Mouse (Mus musculus): ENCODE measurements around the gene Exosc2. TPM values are rescaled to one million over a fixed set of nuclear protein-coding genes. Genes with fewer than 3 reads are reported as not detected.
A peak's percentile ranks its signal among the peaks of the same experiment; 100 is the strongest.

The Exosc2 gene
- 8.3 and 9.2 TPM in 2 replicates for polyA plus RNA-seq (2012; ENCODE audit: insufficient read depth, insufficient read length, missing spikeins)

- Histone ChIP-seq H3K4me1 (ENCODE audit: control insufficient read depth, insufficient read depth, insufficient read length, low read length) (no peaks in the 10 kb centered on the region), H3K4me3 (ENCODE audit: insufficient read depth, low read depth, low read length) (peak within 1 kb of the TSS; percentile 81), H3K27ac (replicated peaks; ENCODE audit: low read depth, low read length) (no peak within 1 kb of the TSS)
Measured at GRCm38 (mm10) chr2:31670551-31671035, at the start of gene Exosc2. Exosc2 (plus strand) TSS chr2:31670715.

GRCm38 (mm10) chr2:31633531-31633930 is 37.0 kb upstream of the Exosc2 start:
- Histone ChIP-seq H3K4me3 (ENCODE audit: insufficient read depth, low read depth, low read length) (no peak overlapping the region), H3K4me1 (ENCODE audit: control insufficient read depth, insufficient read depth, insufficient read length, low read length) (no peaks in the 10 kb centered on the region), H3K27ac (replicated peaks; ENCODE audit: low read depth, low read length) (no peak overlapping the region)

GRCm38 (mm10) chr2:31635281-31636137 is 35.0 kb upstream of the Exosc2 start:
- Histone ChIP-seq H3K4me1 (ENCODE audit: control insufficient read depth, insufficient read depth, insufficient read length, low read length) (no peaks in the 10 kb centered on the region), H3K27ac (replicated peaks; ENCODE audit: low read depth, low read length) (no peak overlapping the region), H3K4me3 (ENCODE audit: insufficient read depth, low read depth, low read length) (no peak overlapping the region)

- no peak overlapping the region for H3K4me3 ChIP-seq (ENCODE audit: insufficient read depth, low read depth, low read length)
- H3K27ac ChIP-seq (replicated peaks; ENCODE audit: low read depth, low read length), result no peak overlapping the region
- no peaks in the 10 kb centered on the region; the same call in 1 of the 2 replicates for H3K4me1 ChIP-seq (ENCODE audit: control insufficient read depth, insufficient read depth, insufficient read length, low read length)
Measured at GRCm38 (mm10) chr2:31636138-31636741, 34.3 kb upstream of the Exosc2 start.

GRCm38 (mm10) chr2:31636742-31637141 is 33.8 kb upstream of the Exosc2 start:
- Histone ChIP-seq H3K4me1 (ENCODE audit: control insufficient read depth, insufficient read depth, insufficient read length, low read length) (no peaks in the 10 kb centered on the region; the same call in 1 of the 2 replicates), H3K27ac (replicated peaks; ENCODE audit: low read depth, low read length) (no peak overlapping the region), H3K4me3 (ENCODE audit: insufficient read depth, low read depth, low read length) (no peak overlapping the region)

- no peak overlapping the region for H3K4me3 ChIP-seq (ENCODE audit: insufficient read depth, low read depth, low read length)
Measured at GRCm38 (mm10) chr2:31637311-31637710, 33.2 kb upstream of the Exosc2 start.

GRCm38 (mm10) chr2:31637807-31638206 is 32.7 kb upstream of the Exosc2 start:
- Histone ChIP-seq H3K4me1 (ENCODE audit: control insufficient read depth, insufficient read depth, insufficient read length, low read length) (no peaks in the 10 kb centered on the region; the same call in 1 of the 2 replicates), H3K27ac (replicated peaks; ENCODE audit: low read depth, low read length) (no peak overlapping the region), H3K4me3 (ENCODE audit: insufficient read depth, low read depth, low read length) (no peak overlapping the region)

More at GRCm38 (mm10) chr2:31637311-31637710, 33.2 kb upstream of the Exosc2 start:
- H3K4me1 ChIP-seq (ENCODE audit: control insufficient read depth, insufficient read depth, insufficient read length, low read length), result no peaks in the 10 kb centered on the region; the same call in 1 of the 2 replicates
- H3K27ac ChIP-seq (replicated peaks; ENCODE audit: low read depth, low read length), result no peak overlapping the region

- Histone ChIP-seq H3K4me3 (ENCODE audit: insufficient read depth, low read depth, low read length) (no peak overlapping the region), H3K4me1 (ENCODE audit: control insufficient read depth, insufficient read depth, insufficient read length, low read length) (no peaks in the 10 kb centered on the region; the same call in 1 of the 2 replicates), H3K27ac (replicated peaks; ENCODE audit: low read depth, low read length) (no peak overlapping the region)
Measured at GRCm38 (mm10) chr2:31638581-31639465, 31.7 kb upstream of the Exosc2 start.

GRCm38 (mm10) chr2:31639466-31639760 is 31.1 kb upstream of the Exosc2 start:
- H3K4me1 ChIP-seq (ENCODE audit: control insufficient read depth, insufficient read depth, insufficient read length, low read length), result no peaks in the 10 kb centered on the region; the same call in 1 of the 2 replicates
- no peak overlapping the region for H3K4me3 ChIP-seq (ENCODE audit: insufficient read depth, low read depth, low read length)
- H3K27ac ChIP-seq (replicated peaks; ENCODE audit: low read depth, low read length), result no peak overlapping the region

GRCm38 (mm10) chr2:31639901-31640608 is 30.5 kb upstream of the Exosc2 start, which contains the start of gene Prdm12:
Prdm12 (plus strand) TSS chr2:31640037.
- H3K4me3 ChIP-seq (ENCODE audit: insufficient read depth, low read depth, low read length), result peak within 1 kb of the TSS; percentile 33; the same call in 1 of the 2 replicates
- H3K27ac ChIP-seq (replicated peaks; ENCODE audit: low read depth, low read length), result no peak within 1 kb of the TSS
- H3K4me1 ChIP-seq (ENCODE audit: control insufficient read depth, insufficient read depth, insufficient read length, low read length), result no peaks in the 10 kb centered on the region; the same call in 1 of the 2 replicates

GRCm38 (mm10) chr2:31640609-31641507 is 29.7 kb upstream of the Exosc2 start:
- Histone ChIP-seq H3K27ac (replicated peaks; ENCODE audit: low read depth, low read length) (no peak overlapping the region), H3K4me1 (ENCODE audit: control insufficient read depth, insufficient read depth, insufficient read length, low read length) (no peaks in the 10 kb centered on the region; the same call in 1 of the 2 replicates), H3K4me3 (ENCODE audit: insufficient read depth, low read depth, low read length) (peak overlapping the region; percentile 33)

GRCm38 (mm10) chr2:31641508-31641830 is 29.0 kb upstream of the Exosc2 start:
- no peaks in the 10 kb centered on the region; the same call in 1 of the 2 replicates for H3K4me1 ChIP-seq (ENCODE audit: control insufficient read depth, insufficient read depth, insufficient read length, low read length)
- no peak overlapping the region for H3K4me3 ChIP-seq (ENCODE audit: insufficient read depth, low read depth, low read length)
- H3K27ac ChIP-seq (replicated peaks; ENCODE audit: low read depth, low read length), result no peak overlapping the region

GRCm38 (mm10) chr2:31641929-31642328 is 28.6 kb upstream of the Exosc2 start:
- Histone ChIP-seq H3K4me3 (ENCODE audit: insufficient read depth, low read depth, low read length) (no peak overlapping the region), H3K4me1 (ENCODE audit: control insufficient read depth, insufficient read depth, insufficient read length, low read length) (no peaks in the 10 kb centered on the region; the same call in 1 of the 2 replicates), H3K27ac (replicated peaks; ENCODE audit: low read depth, low read length) (no peak overlapping the region)
